Mouse (Mus musculus): ENCODE results near the gene Parm1. TPM values are rescaled to one million over a fixed set of nuclear protein-coding genes. Genes with fewer than 3 reads are reported as not detected.

Parm1 gene
- total RNA-seq (2014; fragmentation: Nextera tagmentation) = not detected in 2 replicates
- total RNA-seq (2017) = 0.26 TPM in 1 of 2 replicates, not detected in the other

DNA sequence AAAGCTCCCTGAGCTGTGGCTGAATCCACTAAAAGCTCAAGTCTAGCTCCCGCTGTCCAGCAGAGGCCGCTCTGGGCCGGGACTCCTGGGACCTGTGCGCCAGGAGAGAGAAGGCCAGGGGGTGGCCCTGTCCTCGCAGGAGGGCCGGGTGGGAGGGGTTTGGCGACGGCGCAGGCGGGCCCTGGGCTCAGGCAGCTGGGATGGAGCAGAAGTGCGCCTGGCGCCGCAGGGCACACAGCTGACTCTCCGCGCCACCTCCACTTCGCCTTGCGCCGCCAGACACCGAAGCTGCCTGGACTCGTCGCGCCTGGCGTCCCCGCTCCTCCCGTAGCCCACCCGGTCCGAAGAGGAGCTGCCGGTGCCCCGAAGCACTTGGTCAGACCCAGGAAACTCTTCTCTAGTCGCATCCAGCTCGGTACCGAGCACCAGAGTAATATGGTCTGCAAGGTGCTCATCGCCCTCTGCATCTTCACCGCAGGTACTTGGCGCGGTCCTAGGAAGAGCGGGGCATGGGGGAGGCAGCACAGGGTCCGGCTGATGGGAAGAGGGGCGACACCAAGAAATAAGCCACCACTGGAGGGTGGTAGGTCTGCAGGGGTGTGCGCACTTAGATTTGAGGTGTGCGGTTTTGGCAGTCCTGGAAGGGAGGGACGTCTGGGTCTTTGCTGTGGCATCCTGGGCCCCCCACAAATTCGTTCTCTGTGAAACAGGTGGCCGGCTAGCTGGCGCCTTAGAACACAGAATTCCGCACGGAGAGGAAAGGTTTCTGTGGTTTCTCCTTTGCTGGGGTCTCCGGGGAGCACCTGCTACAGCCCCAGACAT is at the start of gene Parm1:
TSS of gene Parm1 (plus strand) at position 136 of the 822 bp plus-strand sequence.
- ATAC-seq (replicated peaks; ENCODE audit: poor library complexity, severe bottlenecking) = peak; percentile 98

DNA sequence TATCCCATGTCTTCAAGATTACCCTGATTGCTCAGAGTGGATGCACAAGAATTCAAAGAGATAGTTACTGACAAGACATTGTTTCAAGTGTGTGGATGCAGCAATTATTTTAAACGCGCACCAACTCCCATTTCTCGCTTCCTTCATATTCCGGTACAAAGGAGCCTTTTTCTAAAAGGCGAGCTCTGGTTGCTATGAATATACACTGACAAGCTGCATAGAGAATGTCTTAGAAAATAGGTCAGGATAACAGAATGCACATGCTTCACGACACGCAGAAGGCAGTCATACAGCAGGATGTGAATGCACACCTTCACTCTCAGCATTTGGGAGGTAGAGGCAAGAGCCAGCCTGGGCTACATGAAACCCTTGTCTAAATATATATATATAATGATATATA is 42.2 kb upstream of the Parm1 start:
- no peak for ATAC-seq (replicated peaks; ENCODE audit: poor library complexity, severe bottlenecking)

DNA sequence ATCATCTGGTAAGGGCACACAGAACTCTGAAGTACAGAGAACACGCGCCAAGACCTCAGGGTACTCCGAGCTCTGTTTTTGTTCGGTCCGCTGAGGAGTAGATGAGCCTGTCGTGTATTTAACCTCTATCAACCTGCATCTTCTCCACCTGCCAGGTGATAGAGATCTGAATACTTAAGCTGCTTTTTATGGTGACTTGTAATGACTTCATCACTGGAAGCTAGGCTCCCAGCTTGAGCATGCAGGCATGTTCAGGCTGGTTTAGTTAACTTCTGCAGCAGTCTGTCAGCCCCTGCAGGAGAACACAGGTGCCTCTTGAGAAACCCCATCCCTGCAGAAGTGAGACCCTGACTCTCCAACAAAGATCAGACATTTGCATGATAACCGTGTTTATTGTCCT is 40.6 kb upstream of the Parm1 start:
- no peak for ATAC-seq (replicated peaks; ENCODE audit: poor library complexity, severe bottlenecking)

DNA sequence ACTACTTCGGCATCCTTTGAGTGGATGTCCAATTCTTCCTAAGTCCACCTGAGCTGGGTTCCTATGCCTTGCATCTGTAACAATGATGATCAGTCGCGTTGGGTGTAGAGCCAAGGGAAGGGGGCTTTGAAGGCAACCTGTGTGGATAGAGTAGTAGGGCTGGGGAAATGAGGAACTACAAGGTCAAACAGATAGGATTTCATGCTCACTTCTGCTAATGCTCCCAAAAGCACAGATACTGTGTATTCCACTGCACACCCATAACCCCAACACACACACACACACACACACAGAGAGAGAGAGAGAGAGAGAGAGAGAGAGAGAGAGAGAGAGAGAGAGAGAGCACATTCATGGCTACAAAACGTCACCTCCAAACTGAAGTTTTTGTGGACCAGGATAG is 38.7 kb upstream of the Parm1 start:
- no peak for ATAC-seq (replicated peaks; ENCODE audit: poor library complexity, severe bottlenecking)

DNA sequence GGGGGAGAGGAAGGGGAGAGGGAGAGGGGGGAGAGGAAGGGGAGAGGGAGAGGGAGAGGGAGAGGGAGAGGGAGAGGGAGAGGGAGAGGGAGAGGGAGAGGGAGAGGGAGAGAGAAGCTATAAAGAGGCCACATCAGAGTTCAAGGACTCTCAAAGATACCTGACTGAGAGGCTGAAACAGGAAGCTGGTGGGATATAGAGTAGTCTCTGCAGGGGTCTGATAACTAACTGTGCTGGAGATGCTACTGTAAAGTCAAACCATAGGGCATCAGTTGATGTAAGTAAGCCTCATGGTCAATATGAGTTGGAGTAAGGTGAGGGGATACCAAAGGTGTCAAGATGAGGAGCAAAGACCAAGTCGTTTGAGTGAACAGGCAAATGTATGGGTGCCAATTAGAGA is 37.3 kb upstream of the Parm1 start:
- ATAC-seq (replicated peaks; ENCODE audit: poor library complexity, severe bottlenecking) = no peak

DNA sequence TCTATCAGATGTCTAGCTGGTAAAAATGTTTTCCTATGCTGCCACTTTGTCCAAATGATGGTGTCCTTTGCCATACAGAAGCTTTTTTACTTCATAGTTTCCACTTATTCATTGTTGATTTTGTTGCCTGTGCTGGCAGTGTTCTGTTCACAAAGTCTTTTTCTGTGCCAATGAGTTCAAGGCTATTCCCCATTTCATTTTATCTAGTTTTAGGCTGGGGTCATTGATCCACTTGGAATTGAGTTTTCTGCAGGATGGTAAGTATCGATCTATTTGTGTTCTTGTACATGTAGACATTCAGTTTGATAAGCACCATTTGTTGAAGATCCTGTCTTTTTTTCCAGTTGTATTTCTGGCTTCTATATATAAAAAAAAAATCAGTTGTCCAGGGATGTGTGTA is 33.1 kb upstream of the Parm1 start:
- ATAC-seq (replicated peaks; ENCODE audit: poor library complexity, severe bottlenecking) = no peak

DNA sequence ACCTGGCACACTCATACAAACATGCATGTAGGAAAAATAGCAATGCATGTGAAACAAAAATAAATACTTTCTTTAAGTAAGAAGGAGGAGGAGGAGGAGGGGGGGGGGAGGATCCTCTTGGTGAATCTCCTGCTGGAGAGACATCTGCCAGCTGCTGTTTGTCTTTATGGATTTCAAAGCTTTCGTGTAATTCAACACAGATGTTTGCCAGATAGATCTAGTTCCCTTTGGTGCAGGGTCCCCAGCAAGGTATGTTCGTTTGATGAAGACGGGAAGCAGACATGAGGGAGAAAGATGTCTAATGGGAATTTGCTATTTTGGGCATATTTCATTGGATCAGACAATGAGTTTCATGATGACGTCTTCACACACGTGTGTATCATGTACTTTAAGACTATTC is 23.0 kb upstream of the Parm1 start:
- ATAC-seq (replicated peaks; ENCODE audit: poor library complexity, severe bottlenecking) = no peak

DNA sequence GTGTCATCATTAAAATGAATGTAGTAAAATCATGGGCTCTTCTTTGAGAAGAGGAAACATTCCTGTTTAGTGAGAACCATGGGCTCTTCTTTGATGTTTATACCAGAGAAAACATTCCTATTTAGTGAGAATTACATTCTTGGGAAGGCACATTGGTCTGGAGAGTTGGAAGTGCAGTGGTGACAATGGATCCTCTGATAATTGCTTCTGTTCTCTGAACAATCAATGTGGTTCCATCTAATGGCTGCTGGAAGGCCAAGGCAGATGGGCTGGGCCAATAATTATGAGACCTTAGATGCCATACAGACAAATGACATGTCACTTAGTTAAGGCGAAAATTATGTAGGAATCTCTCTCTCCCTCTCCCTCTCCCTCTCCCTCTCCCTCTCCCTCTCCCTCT is 16.1 kb upstream of the Parm1 start:
- no peak for ATAC-seq (replicated peaks; ENCODE audit: poor library complexity, severe bottlenecking)

DNA sequence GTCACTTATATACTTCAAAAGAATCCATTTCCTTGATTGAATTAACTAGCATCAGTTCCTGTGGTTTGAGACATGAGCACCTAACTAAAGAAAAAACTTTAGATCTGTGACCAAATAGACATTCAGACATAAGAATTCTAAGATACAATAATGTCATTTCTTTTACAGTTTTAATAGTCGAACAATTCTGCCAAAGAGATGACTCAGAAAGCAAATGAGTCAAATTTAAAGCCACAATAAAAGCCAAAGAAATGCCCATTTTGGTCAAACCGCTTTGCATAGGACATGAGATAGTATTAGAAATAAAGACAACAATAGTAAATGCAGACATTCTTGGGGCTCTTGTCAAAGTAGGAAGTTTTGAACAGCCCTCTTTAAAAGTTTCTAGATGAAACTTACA is 15.0 kb upstream of the Parm1 start:
- ATAC-seq (replicated peaks; ENCODE audit: poor library complexity, severe bottlenecking) = no peak

DNA sequence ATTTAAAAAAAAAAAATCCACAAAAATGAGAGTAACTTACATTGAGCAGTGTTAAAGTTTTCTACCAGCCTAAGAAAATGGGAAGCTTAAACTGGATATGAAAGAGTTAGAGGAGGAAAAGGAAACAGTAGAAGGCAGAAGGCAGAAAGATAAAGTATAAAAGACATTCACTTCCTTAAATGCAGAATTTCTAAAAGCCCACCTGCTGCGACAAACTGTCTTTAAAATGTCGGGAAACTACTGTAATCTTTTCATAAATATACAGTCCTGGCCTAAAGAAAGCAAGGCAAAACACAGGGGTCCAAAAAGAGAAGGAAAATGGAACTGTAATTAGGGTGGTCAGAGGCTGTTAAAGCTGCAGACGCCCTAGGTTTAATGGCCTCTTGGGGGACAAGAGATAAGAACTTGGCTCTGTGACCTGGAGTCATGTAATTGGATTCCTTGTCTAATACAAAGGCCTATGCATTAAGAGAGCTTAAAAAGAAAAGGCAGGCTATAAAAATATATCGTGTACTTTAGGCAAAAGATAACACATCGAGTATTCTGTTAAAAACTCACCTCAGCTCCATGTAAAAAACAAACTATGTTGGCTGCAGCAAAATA is 13.0 kb upstream of the Parm1 start:
- ATAC-seq (replicated peaks; ENCODE audit: poor library complexity, severe bottlenecking) = no peak

DNA sequence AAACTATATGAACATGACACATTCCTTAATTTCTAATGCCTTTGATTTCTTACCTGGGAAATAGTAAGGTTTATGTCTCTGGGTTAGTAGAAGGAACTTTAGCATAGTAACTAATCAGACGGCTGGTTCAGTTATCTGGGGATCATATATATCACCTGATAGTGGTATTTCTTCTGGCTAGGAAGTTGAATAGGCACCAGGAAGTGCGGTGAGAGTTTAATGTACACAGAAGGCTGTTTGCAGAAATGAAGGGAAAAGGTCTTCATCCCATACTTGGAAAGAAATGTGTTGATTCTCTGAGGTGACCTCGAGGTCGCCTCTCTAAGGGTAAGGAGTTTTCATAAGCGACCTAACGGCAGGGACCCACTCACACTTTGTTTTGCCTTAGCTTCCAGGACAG is 338 bp upstream of the Parm1 start:
- no peak for ATAC-seq (replicated peaks; ENCODE audit: poor library complexity, severe bottlenecking)

DNA sequence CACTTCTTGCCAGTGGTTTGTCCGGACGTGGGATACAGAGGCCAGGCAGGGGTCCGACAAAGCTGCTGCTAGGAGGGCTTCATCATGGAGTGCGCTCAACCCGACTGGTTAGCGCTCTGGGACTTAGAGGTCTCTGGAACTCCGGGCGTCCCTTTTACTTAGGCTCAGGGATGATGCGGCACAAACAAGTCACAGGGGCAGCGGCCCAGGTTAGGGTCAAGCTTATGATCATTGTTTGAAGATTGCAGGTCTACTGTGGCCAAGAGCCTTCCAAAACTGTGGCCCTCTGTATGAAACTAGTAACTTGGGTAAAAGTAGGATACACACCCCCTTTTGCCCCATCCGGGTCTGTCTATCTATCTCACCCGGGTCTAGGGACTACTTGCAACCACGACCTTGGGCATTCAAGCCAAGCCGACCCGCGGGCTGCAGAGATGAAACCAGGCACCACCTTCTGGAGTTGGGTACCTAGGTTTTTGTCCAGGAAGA is 931 bp downstream of the Parm1 start:
- ATAC-seq (replicated peaks; ENCODE audit: poor library complexity, severe bottlenecking) = no peak

DNA sequence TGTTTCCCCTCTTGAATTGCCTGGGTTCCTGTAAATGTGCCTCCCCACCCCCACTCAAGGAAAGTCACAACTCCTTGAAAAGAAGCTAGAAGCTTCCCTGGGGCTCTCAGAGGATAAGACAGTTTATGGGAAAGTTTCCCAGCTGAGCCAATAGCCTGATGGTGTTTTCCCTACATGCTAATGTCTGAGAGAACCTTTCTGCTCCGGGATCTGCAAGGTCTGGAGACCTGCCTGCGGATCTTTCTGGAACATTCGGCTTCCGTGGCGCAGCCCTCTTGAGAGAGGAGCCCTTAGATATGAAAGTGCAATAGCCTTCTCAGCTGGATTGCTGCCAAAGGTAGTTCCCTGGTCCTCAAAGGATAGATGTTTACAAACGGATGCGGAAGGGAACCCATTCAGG is 1.5 kb downstream of the Parm1 start:
- no peak for ATAC-seq (replicated peaks; ENCODE audit: poor library complexity, severe bottlenecking)

DNA sequence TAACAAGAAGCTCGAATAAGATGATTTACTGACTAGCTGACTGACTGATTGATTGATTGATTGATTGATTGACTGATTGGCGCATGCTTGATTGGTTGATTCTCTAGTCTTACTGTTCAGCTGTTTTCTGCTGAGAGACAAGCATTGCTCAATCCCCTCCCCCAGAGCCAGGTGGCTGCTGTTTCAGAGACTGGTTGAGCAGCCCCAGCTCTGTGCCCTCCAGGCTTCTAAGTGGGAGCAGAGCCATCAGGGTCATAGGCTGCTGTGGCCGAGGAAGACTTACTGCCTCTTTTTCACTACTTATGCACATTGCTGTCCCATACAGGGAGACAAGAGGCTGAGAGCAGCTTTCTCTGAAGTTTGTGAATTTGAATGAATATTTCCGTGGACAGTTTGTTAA is 2.1 kb downstream of the Parm1 start:
- ATAC-seq (replicated peaks; ENCODE audit: poor library complexity, severe bottlenecking) = no peak

DNA sequence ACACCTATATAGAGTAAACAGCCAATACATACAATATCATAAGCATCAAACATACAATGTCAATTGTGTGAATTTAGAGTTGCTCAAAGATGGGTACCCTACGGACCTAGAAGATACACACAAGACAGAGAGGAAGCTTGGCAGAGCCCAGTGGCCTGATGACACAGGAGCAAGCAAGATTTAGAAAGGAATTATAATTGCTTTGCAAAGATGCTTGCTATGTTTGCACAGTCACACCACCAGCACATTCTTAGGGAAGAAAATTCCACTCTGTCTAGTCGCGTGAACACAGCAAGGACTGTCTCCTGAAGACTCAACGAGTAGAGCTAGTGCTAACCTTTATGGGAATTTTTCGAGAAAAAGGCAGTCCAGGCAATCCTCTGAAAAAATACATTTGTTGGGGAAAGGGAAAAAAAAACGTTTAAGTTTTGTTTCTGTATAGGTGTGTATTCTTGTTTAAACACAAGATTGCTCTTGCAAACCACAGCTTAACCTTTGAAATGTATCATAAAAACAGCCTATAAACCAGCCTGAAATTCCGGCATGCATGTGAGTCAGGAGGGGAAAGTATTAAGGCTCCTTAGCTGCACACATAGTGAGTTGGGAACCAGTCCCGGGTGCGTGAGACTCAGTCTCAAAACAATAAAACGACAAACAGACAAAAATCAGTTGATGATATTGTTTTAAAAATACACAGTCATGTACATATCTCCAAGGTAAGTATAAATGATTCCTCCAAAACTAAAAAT is 15.5 kb downstream of the Parm1 start:
- no peak for ATAC-seq (replicated peaks; ENCODE audit: poor library complexity, severe bottlenecking)

DNA sequence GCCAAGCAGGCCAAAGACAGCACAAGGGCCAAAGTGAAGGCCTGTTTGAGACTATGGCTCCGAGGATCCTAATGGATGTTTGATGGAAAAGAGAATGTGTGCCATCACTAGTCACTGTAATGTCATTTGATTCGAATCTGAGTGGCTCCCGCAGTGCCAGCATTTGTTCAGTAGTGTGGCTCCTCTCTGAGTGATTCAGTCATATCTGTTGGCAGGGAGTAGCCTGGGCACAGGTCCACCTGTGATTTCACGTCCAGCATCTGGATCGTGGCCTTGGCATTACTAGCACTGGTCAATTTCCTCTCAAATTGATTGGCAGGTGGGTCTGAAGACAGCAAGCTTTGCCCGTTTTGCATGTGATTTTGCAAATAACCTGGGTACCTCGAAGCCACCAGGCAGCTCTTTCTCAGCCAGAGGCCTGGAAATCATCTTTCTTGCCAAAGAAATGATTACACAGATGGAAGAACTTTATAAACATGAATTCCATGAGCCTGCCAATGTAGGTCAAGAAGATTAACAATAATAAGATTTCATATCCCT is 41.7 kb downstream of the Parm1 start:
- no peak for ATAC-seq (replicated peaks; ENCODE audit: poor library complexity, severe bottlenecking)

DNA sequence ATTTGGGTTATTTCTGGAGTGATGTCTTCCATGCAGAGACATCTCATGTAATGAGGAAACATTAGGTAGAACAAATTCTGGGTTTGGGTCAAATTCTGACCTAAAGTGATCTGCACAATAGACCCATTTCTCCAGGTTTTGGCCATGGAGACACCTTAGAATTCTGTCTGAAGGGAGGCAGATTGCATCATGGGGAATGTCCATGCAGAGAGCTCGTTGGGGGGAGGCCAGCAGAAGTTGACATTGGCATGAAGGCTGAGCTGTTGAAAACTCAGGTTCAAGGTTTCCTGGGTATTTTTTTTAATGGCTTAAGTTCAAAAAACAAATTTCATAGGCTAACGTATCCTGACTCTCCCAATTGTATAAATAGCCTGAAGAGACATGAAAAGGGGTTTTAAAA is 42.3 kb downstream of the Parm1 start:
- ATAC-seq (replicated peaks; ENCODE audit: poor library complexity, severe bottlenecking) = no peak

DNA sequence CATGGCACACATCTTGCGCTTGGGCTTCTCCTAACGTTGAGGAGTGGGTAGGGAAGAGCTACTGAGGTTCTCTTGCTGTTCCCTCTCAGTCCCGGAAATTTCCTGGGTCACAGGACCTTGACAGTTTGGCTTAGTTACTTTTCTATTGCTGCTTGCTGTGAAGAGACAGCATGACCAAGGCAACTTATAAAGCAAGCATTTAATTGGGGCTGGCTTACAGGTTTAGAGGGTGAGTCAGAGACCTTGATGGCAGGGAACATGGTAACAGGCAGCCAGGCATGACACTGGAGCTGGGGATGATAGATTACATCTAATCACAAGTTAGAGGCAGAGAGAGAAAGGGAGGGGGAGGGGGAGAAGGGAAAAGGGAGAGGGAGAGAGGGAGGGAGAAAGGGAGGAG is 44.0 kb downstream of the Parm1 start:
- ATAC-seq (replicated peaks; ENCODE audit: poor library complexity, severe bottlenecking) = no peak

DNA sequence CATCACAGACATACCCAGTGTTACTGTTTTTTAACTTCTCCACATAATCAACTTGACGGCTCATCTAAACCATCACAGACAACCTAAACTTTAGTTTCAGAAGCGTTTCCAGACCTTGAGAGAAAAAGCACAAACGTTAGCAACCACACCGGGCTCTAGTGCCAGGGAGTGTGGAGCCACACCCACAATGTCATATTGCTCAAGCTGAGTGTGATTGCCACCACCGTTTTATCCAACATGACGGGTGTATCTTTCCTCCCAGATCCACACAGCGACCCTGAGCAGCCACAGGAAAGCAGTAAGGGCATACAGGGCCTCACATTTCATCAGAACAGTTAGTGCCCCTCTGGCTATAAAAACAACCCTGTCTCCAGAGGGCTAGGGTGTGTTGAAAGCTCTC is 45.1 kb downstream of the Parm1 start:
- ATAC-seq (replicated peaks; ENCODE audit: poor library complexity, severe bottlenecking) = no peak

DNA sequence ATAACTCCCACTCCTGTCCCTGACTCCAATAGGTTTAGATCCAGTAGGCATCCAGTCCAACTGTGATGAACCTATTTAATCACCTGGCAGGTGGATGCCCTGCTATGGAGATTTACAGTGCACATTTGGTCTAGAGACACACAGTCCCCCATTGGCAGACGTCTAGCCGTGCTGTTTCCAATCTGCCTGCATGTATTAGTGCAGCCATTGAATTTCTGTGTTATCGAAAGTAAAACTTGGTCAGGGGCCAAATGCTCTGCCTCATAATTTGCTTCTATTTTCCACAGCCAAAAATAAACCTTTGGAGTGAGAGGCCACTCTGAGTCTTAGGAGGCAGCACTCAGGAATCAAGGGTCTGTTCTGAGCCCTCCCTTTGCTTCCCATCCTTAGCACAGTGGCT is 46.6 kb downstream of the Parm1 start:
- ATAC-seq (replicated peaks; ENCODE audit: poor library complexity, severe bottlenecking) = no peak

DNA sequence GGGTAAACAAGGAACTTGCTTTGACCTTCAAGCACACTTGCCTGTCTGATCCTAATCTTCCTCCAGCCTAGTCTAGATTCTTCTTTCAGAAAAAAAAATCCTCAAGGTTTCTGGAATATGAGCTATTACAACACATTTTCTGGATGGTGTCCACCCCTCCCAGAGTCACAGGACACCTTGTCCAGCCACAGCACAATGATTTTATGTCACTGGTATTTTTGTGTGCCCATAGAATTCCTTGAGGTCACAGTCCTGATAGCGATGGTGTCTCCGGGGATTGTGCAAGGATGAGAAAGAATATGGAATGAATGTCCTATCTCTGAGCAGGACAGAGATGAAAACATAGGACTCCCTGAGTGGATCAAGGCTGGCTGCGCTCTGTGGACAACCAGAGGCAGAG is 48.0 kb downstream of the Parm1 start:
- ATAC-seq (replicated peaks; ENCODE audit: poor library complexity, severe bottlenecking) = peak; percentile 27; the same call in 1 of the 2 replicates
